Mouse (Mus musculus) forebrain, embryonic 10.5 days (tissue): ENCODE data around the gene Spi1. TPM values are rescaled to one million over a fixed set of nuclear protein-coding genes. Genes with fewer than 3 reads are reported as not detected.
"Not testable (repeated sequence)": the region's sequence is repeated elsewhere in the genome, so short reads cannot be mapped to it uniquely, and the experiment has no call there.

Experiments used
- DNase-seq: peaks from one replicate; pipeline ENCODE4 v3.0.0-alpha.2; 2017; ENCODE audit warnings: low spot score; ENCODE audit errors: extremely low spot score
- H3K27ac ChIP-seq: fragments of 300-500 bp; sonication (generic); 2 replicates; pipeline ENCODE4 v1.5.1; 2016; ENCODE audit warnings: mild to moderate bottlenecking
- H3K27me3 ChIP-seq: fragments of 300-500 bp; sonication (generic); 2 replicates; pipeline ENCODE4 v1.6.1; 2016; ENCODE audit warnings: mild to moderate bottlenecking; ENCODE audit not compliant: poor library complexity, severe bottlenecking
- H3K36me3 ChIP-seq: fragments of 300-500 bp; sonication (generic); replicated peaks from 2 replicates; pipeline ENCODE4 v1.6.1; 2016; ENCODE audit warnings: mild to moderate bottlenecking, moderate library complexity
- H3K4me1 ChIP-seq: fragments of 300-500 bp; sonication (generic); 2 replicates; pipeline ENCODE4 v1.6.1; 2016
- H3K4me3 ChIP-seq: fragments of 300-500 bp; sonication (generic); 2 replicates; pipeline ENCODE4 v1.5.1; 2016; ENCODE audit warnings: mild to moderate bottlenecking, moderate library complexity
- H3K9me3 ChIP-seq: fragments of 300-500 bp; sonication (generic); 2 replicates; pipeline ENCODE4 v1.6.1; 2016; ENCODE audit warnings: mild to moderate bottlenecking, moderate library complexity
- WGBS: fragments of 180-500 bp; shearing (Covaris S2); methylation state at CpG from one replicate; pipeline ENCODE4 v1.1.7; 2016; 5-methylcytosine and 5-hydroxymethylcytosine counted together
- polyA plus RNA-seq: library from polyadenylated mRNA; unstranded; fragments of >200 nt; fragmentation: Nextera tagmentation; extraction: Ambion mirVana; gene quantifications from 2 replicates; pipeline ENCODE4 v1.2.1, GENCODE M21; 2016

The Spi1 gene
- 2.8 and 3.1 TPM in 2 replicates for polyA plus RNA-seq

DNA sequence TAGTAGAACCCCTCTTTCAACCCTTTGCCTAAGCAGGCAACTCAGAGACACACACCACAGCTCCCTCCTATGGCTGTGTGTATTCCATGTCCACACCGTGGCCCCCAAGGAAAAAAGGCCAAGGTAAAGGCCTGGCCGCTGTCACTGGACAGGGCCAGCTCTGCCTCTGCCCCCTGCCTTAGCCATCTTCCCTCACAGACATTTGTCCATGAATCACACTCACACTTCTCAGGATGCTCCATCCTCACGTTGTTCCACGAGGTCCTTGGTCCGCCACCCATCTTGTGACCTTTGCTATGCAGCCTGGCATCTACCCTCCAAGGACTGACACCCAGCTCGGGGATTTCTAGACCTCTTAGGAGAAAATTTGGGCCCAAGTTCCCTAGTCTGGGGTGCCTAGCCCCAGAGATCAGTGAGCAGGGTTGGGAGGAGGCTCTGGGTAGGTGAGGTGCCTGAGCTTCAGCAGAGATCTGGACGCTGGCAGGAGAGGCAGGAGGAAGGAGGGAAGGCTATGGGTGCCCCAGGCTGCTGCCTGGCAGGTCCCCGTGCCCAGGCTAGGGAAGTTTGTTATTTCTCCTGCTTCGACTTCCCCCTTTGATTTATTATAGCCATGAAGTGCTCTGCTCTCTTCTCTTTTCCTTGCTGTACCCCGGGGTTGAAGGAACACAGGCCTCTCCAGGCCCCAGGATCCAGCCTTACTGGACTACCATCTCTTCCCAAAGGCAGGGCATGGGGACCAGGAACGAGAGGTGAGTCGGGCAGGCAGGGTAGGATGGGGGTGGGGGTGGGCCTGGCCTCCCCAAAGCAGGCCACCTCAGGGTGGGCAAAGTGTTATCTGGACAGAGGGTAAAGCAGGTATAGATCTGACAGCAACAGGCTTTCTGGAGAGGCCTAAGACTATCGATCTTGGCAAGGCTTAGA, at the start of gene Spi1:
TSS of gene Spi1 (plus strand) at position 616 of the 921 bp plus-strand sequence.
- DNase-seq: no peak
- no peaks in the 10 kb centered on the region for H3K36me3 ChIP-seq
- peaks cover 29% of the 10 kb centered on the region for H3K27me3 ChIP-seq
- H3K27ac ChIP-seq: peak within 1 kb of the TSS; percentile 20; the same call in 1 of the 2 replicates
- peaks cover 37% of the 10 kb centered on the region for H3K4me1 ChIP-seq
- H3K9me3 ChIP-seq: no peaks in the 10 kb centered on the region
- 87% methylated on average over 13 of the region's 13 CpGs for WGBS
- H3K4me3 ChIP-seq: no peak within 1 kb of the TSS

DNA sequence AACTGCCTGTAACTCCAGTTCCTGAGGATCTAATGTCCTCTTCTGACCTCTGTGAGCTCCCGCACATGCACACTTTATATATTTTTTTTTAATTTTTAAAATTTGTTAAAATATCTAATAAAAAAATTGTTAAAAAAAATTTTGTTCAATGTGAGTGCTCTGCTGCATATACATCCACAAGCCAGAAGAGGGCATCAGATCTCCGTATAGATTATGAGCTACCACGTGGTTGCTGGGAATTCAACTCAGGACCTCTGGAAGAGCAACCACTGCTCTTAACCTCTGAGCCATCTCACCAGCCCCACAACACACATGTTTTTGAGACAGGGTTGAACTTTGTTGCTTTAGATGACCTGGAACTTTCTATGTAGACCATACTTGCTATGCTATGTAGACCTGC, 49.2 kb upstream of the Spi1 start:
- H3K27me3 ChIP-seq: no peaks in the 10 kb centered on the region
- no peak overlapping the region for H3K4me3 ChIP-seq
- 0 out of 2 replicates have a peak, but pooled peaks cover 5% of the 10 kb centered on the region for H3K4me1 ChIP-seq
- 13% methylated on average over 3 of the region's 3 CpGs for WGBS
- no peaks in the 10 kb centered on the region for H3K36me3 ChIP-seq
- H3K9me3 ChIP-seq: no peaks in the 10 kb centered on the region
- no peak for DNase-seq
- H3K27ac ChIP-seq: no peak overlapping the region

DNA sequence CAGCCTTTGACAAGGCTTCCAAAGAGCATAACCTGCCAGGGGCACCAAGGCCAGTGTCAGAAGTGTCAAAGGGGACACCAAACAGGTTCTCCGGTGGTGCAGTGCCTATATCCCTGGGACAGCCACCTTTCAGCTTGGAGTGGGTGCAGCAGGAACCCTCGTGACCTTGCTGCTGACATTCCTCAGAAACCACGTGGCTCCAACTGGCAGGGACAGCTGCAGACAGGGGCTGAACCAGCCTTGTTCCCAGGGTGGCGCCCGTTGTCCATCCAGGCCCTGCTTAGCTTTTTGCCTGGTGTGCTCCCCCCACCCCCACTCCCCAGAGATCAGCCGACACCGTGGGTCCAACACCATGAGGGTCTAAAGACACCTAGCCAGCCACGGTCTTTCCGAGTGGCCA, 46.8 kb upstream of the Spi1 start, which contains the start of gene Rapsn:
TSS of gene Rapsn (plus strand) at position 236 of the 400 bp plus-strand sequence.
- H3K27ac ChIP-seq: 0 out of 2 replicates have a peak within 1 kb of the TSS, but pooled peaks have one; percentile 35
- H3K4me1 ChIP-seq: 0 out of 2 replicates have a peak, but pooled peaks cover 5% of the 10 kb centered on the region
- no peaks in the 10 kb centered on the region for H3K9me3 ChIP-seq
- DNase-seq: no peak
- no peak within 1 kb of the TSS for H3K4me3 ChIP-seq
- H3K36me3 ChIP-seq: no peaks in the 10 kb centered on the region
- no peaks in the 10 kb centered on the region for H3K27me3 ChIP-seq
- WGBS: 80% methylated on average over 9 of the region's 9 CpGs

DNA sequence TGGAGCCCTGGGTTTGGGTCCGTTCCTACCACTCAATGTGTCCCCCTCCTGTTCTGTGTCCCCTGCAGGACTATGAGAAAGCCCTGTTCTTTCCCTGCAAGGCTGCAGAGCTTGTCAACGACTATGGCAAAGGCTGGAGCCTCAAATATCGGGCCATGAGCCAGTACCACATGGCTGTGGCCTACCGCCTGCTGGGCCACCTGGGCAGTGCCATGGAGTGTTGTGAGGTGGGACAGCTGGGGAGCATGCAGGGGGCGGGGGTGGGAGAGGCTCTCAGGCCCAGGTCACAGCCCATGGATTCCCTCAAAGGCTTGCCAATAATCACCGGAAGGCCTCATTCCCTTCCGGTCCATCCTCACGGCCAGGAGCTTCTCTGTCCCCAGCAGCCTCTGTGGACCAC, 40.4 kb upstream of the Spi1 start:
- H3K4me1 ChIP-seq: peaks cover 31% of the 10 kb centered on the region
- WGBS: 79% methylated on average over 8 of the region's 8 CpGs
- no peaks in the 10 kb centered on the region for H3K36me3 ChIP-seq
- no peak overlapping the region for H3K4me3 ChIP-seq
- DNase-seq: no peak
- no peaks in the 10 kb centered on the region for H3K9me3 ChIP-seq
- H3K27me3 ChIP-seq: no peaks in the 10 kb centered on the region
- peak overlapping the region; percentile 76 for H3K27ac ChIP-seq

DNA sequence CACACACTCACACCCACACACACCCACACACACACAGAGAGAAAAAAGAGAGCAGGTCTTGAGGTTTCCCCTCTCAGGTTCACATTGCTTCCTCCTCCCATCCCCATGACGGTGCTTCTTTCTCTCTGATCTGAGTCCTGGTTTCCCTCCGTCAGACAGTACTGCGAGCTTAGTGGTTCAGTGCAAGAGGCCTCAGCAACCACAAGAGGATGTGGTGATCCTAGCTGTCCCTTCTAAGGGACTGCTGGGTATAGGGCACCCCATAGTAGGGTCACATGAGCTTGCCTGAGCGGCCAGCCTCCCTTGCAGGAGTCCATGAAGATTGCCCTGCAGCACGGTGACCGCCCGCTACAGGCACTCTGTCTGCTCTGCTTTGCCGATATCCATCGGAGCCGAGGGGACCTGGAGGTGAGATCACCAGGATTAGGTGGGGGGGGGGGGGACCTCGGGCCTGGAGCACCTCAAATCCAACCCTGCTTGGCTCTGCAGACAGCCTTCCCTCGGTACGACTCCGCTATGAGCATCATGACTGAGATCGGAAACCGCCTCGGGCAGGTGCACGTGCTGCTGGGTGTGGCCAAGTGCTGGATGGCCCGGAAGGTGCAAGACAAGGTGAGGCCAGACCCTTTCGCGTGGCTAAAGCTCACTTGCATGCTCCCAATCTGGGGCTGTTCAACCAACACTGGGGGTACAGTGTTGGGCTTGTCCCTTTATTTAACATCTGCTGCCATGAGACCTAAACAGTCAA, 39.4 kb upstream of the Spi1 start:
- H3K9me3 ChIP-seq: no peaks in the 10 kb centered on the region
- DNase-seq: no peak
- peak overlapping the region; percentile 76 for H3K27ac ChIP-seq
- WGBS: 71% methylated on average over 21 of the region's 21 CpGs
- peaks cover 31% of the 10 kb centered on the region for H3K4me1 ChIP-seq
- no peak overlapping the region; the same call in none of the 2 replicates for H3K4me3 ChIP-seq
- no peaks in the 10 kb centered on the region for H3K27me3 ChIP-seq
- no peaks in the 10 kb centered on the region for H3K36me3 ChIP-seq

DNA sequence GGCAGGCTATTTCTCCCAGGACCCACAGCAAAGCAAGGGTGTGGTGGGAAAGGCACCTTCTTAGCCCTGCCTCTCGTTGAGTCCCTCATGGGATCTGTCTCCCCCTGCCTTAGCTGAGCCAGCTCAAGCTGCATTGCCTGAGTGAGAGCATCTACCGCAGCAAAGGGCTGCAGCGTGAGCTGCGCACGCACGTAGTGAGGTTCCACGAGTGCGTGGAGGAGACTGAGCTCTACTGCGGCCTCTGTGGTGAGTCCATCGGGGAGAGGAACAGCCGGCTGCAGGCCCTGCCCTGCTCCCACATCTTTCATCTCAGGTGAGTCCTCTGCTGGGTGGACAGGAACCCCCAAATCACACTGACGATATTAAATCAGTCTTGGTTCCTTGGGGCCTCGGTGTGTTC, 37.5 kb upstream of the Spi1 start:
- DNase-seq: no peak
- 82% methylated on average over 13 of the region's 13 CpGs for WGBS

DNA sequence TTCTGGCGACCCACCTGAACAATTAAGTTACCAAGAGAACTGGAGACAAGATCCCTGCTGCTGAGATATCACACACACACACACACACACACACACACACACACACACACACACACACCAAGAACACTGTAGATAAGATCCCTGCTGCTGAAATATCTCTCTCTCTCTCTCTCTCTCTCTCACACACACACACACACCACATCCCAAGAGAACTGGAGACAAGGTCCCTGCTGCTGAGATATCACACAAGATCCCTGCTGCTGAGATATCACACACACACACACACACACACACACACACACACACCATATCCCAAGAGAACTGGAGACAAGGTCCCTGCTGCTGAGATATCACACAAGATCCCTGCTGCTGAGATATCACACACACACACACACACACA, 36.4 kb upstream of the Spi1 start:
- peaks cover 31% of the 10 kb centered on the region for H3K4me1 ChIP-seq
- not testable (repeated sequence) for H3K27ac ChIP-seq, H3K36me3 ChIP-seq, H3K4me3 ChIP-seq, H3K27me3 ChIP-seq, DNase-seq, H3K9me3 ChIP-seq
- 82% methylated on average over 1 of the region's 1 CpGs for WGBS

More for the DNA sequence above, 37.5 kb upstream of the Spi1 start:
- Histone ChIP-seq H3K4me1 (peaks cover 31% of the 10 kb centered on the region), H3K36me3 (no peaks in the 10 kb centered on the region), H3K27ac (peak overlapping the region; percentile 49), H3K9me3 (no peaks in the 10 kb centered on the region), H3K27me3 (no peaks in the 10 kb centered on the region), H3K4me3 (no peak overlapping the region)

DNA sequence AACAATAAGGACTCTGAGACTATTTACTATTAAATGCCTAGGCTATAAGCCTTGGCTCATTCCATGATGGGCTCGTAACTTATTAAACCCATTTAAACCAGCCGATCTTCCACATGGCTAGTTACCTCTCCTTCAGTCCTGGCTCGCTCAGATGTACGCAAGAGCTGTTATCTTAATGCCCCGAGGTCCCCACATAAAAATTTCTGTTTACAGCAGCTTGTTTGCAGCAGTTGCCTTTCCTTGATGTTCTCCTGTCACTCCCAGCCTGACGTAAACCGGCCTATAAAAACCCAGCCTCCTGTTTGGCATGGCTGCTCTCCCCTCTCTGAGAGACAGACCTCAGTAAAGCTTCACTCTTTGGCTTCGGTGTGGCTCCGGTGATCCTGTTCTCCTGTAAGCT, 34.8 kb upstream of the Spi1 start:
- 88% methylated on average over 9 of the region's 9 CpGs for WGBS
- Histone ChIP-seq H3K27me3 (no peaks in the 10 kb centered on the region), H3K4me1 (peaks cover 22% of the 10 kb centered on the region), H3K36me3 (peaks cover 7% of the 10 kb centered on the region), H3K27ac (no peak overlapping the region), H3K9me3 (no peaks in the 10 kb centered on the region), H3K4me3 (no peak overlapping the region)
- no peak for DNase-seq

DNA sequence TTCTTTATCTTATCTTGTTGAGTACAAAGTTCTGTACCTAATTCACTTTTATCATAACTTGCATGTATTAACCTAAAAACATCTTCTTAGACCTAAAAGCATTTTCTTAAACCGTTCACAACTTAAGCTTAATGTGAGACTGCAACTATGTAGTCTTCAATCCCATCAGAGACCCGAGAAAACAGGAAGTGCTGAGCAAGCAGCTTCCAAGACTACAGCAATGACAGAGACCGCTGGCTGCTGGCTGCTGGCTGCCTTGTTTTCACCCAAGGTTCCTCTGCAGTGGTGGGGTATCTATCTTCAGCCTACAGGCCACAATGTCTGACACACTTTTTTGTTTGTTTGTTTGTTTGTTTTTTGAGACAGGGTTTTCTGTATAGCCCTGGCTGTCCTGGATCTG, 30.3 kb upstream of the Spi1 start:
- Histone ChIP-seq H3K4me3 (no peak overlapping the region), H3K27me3 (no peaks in the 10 kb centered on the region), H3K9me3 (no peaks in the 10 kb centered on the region), H3K27ac (no peak overlapping the region), H3K4me1 (peaks cover 19% of the 10 kb centered on the region), H3K36me3 (peaks cover 26% of the 10 kb centered on the region)
- no peak for DNase-seq
- 83% methylated on average over 3 of the region's 3 CpGs for WGBS

DNA sequence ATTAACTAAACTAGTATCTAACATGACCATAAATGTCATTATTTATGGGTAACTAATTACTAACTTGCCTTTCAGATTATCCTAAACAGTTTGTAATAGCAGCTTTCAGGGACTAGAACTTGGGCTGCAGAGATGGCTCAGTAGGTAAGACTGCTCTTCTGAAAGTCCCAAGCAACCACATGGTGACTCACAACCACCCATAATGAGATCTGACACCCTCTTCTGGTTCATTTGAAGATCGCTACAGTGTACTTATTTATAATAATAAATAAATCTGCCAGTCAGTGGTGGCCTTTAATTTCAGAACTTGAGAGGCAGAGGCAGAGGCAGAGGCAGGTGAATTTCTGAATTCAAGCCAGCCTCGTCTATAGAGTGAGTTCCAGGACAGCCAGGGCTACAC, 29.4 kb upstream of the Spi1 start:
- Histone ChIP-seq H3K27ac (peak overlapping the region; percentile 97; the same call in 1 of the 2 replicates), H3K36me3 (peaks cover 34% of the 10 kb centered on the region), H3K27me3 (no peaks in the 10 kb centered on the region), H3K4me1 (peaks cover 19% of the 10 kb centered on the region), H3K4me3 (peak overlapping the region; percentile 95), H3K9me3 (no peaks in the 10 kb centered on the region)
- 65% methylated on average over 2 of the region's 2 CpGs for WGBS
- no peak for DNase-seq

DNA sequence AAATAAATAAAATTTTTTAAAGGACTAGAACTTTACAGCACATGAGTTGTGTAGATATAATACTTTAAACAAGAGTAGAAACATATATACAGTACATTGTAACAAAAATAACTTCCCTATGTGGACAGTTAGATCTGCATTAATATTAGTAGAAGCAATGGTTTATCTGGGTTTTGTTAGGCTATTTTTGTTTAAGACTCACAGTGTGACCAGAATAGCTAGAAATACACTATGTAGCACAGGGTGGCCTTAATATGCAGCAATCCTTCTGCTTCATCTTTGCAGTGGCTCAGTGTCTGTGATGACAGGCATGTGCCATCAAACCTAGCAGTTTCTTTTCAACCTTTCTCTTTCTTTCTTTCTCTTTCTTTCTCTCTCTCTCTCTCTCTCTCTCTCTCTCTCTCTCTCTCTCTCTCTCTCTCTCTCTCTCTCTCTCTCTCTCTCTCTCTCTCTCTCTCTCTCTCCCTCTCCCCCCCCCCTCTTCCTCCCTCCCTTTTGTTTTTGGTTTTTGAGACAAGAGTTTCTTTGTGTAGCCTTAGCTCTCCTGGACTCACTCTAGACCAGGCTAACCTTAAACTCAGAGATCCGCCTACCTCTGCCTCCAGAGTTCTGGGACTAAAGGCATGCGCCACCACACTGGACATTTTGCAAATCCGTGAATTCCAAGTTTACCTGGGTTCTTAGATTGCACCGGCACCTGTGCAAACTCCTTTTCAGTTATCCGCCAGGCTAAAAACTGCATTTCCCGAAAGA, 28.8 kb upstream of the Spi1 start:
- DNase-seq: no peak
- H3K27ac ChIP-seq: peak overlapping the region; percentile 97
- WGBS: 0% methylated on average over 6 of the region's 6 CpGs
- H3K4me3 ChIP-seq: peak overlapping the region; percentile 95
- peaks cover 40% of the 10 kb centered on the region for H3K36me3 ChIP-seq
- no peaks in the 10 kb centered on the region for H3K27me3 ChIP-seq
- no peaks in the 10 kb centered on the region for H3K9me3 ChIP-seq
- peaks cover 19% of the 10 kb centered on the region for H3K4me1 ChIP-seq

DNA sequence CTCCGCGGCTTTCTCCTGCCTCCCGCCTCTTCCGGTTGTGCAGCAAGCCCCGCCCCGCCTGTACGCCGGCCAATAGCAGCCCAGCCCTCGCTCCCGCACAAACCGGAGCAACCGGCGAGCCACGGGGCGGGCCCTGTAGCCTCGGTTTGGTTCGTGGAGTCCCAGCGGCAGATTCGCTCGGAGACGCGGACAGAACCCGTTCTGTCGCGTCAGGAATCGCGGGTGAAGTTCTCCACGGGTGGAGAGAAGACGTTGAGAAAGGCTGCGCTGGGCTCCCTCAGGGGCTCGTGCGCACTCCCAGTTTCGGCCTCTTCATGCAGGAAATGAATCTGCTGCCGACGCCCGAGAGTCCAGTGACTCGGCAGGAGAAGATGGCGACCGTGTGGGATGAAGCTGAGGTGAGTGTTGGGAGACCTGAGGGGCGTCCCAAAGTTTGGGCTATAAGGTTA, 28.2 kb upstream of the Spi1 start, which contains the start of gene Psmc3:
TSS of gene Psmc3 (plus strand) at position 76 of the 449 bp plus-strand sequence.
- H3K36me3 ChIP-seq: peaks cover 46% of the 10 kb centered on the region
- H3K4me1 ChIP-seq: peaks cover 19% of the 10 kb centered on the region
- no peaks in the 10 kb centered on the region for H3K9me3 ChIP-seq
- H3K27ac ChIP-seq: peak within 1 kb of the TSS; percentile 97
- peak; percentile 95 for DNase-seq
- no peaks in the 10 kb centered on the region for H3K27me3 ChIP-seq
- under 1% methylated on average over 40 of the region's 40 CpGs for WGBS
- H3K4me3 ChIP-seq: peak within 1 kb of the TSS; percentile 95
